Mouse (Mus musculus): Measurements from ENCODE around the gene Zfp61.
"Not testable (repeated sequence)": the region's sequence is repeated elsewhere in the genome, so short reads cannot be mapped to it uniquely, and the experiment has no call there.

The Zfp61 gene

DNA sequence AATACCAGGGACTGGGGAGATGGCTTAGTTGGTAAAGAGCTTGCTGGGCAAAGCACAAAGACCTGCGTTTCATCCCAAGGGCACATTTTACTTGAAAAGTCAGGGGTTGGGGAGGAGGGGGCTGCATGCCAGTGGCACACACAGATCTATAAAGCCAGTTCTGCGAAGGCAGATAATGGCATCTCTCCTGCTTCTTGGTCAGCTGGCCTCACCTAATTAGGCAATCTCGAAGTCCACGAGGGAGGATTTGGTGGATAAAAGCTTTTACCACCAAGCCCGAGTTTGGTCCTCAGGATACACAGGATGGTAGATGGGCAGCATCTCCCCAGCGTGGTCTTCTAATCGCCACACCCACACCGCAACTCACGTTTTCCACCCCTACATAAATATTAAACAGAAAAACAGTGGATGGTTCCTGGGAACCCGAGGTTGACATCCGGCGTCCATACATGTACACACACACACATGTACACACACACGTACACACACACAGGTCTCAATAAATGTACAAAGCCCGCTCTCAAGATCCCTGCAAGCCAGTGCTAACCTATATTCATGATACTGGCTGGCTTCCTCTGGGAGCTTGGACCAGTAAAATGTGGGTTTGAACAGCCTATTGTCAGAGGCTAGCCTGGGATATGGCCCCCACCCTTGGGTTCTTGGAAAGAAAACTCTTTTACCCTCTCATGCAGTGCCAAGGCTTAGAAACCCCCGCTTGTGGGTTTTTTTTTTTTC lies 3.5 kb downstream of the Zfp61 start:
- DNase-seq (ENCODE audit: low read depth, low spot score) = no peak

DNA sequence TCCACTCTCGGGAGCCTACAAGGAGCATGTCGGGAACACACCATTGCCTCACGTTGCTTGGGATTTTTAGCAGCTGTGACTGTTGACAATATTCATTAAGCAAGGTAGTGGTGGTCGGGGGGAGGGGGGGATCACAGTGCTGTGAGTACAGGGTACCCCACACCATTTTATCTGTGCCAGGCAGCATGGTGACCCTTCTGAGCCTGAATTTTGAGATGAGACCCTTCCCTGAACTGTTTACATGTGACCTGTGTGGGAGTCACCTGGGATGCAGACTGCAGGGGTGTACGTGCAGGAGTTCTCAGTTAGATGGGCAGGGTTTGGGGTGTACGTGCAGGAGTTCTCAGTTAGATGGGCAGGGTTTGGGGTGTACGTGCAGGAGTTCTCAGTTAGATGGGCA lies 4.6 kb downstream of the Zfp61 start:
- DNase-seq (ENCODE audit: low read depth, low spot score) = no peak

GRCm38 (mm10) chr7:24295376-24295775 lies 5.7 kb downstream of the Zfp61 start:
- DNase-seq (ENCODE audit: low read depth, low spot score) = no peak

- no peak for DNase-seq (ENCODE audit: low read depth, low spot score)
These were observed 6.3 kb downstream of the Zfp61 start for GRCm38 (mm10) chr7:24294763-24295162.

GRCm38 (mm10) chr7:24293061-24293851 lies 7.8 kb downstream of the Zfp61 start:
- DNase-seq (ENCODE audit: low read depth, low spot score) = no peak

DNA sequence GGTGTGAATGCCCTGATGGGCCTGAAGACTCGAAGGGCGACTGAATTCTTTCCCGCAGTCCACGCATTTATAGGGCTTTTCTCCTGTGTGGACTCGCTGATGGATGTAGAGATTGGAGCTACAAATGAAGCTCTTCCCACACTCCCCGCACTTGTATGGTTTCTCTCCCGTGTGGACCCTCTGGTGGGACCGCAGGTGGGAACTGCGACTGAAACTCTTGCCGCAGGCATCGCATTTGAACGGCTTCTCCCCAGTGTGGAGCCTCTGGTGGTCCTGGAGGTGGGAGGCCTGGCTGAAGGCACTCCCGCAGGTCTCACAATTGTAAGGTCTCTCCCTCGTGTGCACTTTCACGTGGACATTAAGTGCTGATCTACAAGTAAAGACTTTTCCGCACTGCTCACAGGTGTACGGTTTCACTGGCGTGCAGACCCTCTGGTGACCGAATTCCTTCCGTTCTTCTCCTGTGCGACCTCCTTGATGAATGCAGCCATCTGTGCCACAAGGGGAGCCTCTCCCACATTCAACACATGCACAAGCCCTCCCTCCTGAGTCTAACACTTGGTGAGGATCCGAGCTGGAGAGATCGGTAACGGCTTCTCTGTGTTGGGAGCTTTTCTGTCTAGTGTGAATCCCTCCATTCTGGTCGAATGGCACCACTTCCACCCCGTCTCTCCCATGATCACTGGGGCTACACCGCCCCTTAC lies 9.5 kb downstream of the Zfp61 start:
- no peak for DNase-seq (ENCODE audit: low read depth, low spot score)

DNA sequence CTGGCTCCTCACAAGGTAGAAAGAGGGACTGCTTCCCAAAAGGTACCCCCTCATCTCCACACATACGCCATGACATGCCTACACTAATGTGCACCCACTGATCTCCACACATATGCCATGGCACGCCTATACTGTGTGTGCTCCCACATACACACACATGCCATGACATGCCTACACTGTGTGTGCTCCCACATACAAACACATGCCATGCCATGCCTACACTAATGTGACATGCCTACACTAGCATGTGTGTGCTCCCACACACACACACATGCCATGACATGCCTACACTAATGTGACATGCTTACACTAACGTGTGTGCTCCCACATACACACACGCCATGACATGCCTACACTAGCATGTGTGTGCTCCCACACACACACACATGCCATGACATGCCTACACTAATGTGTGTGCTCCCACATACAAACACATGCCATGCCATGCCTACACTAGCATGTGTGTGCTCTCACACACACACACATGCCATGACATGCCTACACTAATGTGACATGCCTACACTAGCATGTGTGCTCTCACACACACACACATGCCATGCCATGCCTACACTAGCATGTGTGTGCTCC lies 10.8 kb downstream of the Zfp61 start:
- no peak for DNase-seq (ENCODE audit: low read depth, low spot score)

- no peak for DNase-seq (ENCODE audit: low read depth, low spot score)
These were observed 12.5 kb downstream of the Zfp61 start for GRCm38 (mm10) chr7:24288512-24288911.

- DNase-seq (ENCODE audit: low read depth, low spot score) = no peak
These were observed 13.4 kb downstream of the Zfp61 start for GRCm38 (mm10) chr7:24287670-24288069.

DNA sequence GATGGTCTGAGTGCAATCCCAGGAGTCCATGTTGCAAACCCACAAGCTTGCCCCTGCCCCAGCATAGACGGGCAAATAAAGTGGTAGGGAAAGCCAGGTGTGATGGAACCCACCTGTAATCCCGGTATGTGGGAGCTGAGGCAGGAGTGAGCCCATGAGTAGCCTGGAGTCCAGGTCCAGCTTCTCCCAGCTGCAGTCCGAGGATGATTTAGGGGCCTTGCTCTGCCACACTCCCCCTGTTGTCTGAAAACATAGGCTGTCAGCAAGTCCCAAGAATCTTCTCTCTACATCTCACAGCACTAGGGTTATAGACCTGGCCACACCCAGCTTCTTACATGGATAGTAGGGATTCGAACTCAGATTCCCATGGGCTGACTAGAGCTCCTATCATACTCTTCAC lies 14.1 kb downstream of the Zfp61 start:
- no peak for DNase-seq (ENCODE audit: low read depth, low spot score)

GRCm38 (mm10) chr7:24286090-24286489 lies 14.9 kb downstream of the Zfp61 start:
- no peak for DNase-seq (ENCODE audit: low read depth, low spot score)

- no peak for DNase-seq (ENCODE audit: low read depth, low spot score)
These were observed 20.2 kb downstream of the Zfp61 start for GRCm38 (mm10) chr7:24280858-24281145.

DNA sequence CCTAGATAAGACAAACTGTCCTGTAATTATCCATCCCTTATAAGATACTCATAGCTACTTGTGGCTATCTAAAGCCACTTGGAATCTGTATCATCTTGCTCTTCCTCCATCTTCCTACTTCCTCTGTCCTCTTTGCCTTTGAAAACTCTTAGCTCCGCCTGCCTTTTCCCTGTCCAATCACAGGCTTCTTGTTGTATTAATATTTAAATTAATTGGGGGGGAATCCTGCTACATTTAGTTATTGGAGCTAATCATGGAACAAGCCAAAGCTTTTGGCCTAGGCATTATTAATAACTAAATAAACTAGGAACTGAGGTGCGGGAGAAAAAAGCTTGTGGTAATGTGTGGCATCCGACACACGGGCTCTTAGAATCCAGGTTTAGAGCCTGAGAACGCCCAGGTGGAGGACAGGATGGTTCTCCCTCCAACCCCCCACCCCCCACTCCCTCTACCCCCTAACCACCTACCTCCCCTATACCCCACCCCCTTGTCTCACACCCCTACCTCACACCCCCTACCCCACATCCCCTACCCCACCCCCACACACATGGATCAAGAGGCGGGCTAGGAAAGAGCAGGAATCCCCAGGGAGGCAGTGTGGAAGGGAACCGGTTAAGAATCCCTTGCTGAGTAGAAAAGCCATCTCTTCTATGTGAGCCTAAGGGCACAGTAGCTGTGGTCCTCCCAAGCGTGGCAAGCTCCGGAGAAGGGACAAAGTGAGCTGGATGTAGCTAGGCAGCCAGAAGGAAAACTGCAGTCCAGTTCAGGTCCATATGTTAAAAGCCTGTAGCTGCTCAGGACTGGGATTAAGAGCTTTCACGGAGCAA lies 20.8 kb downstream of the Zfp61 start:
- DNase-seq (ENCODE audit: low read depth, low spot score) = no peak

DNA sequence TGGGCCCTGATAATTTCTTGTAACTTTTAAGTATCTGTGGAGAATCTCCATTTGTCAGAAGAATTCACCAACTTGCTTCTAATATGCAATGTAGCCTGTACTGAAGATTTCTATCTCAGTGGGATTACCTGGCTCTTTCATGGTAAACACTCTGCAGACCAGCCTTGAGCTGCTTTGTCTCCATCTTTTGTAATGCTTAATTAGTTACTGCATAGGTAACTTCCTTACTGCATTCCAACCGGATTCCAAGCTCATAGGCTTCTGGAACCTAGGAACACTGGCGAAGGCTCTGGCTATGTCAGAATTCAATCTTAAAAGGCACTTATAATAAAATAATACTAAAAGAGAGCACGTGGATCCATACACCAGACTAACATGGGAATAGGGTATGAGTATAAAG lies 22.3 kb downstream of the Zfp61 start:
- not testable (repeated sequence) for DNase-seq (ENCODE audit: low read depth, low spot score)

- DNase-seq (ENCODE audit: low read depth, low spot score) = no peak
These were observed 26.6 kb downstream of the Zfp61 start for GRCm38 (mm10) chr7:24274456-24274855.

DNA sequence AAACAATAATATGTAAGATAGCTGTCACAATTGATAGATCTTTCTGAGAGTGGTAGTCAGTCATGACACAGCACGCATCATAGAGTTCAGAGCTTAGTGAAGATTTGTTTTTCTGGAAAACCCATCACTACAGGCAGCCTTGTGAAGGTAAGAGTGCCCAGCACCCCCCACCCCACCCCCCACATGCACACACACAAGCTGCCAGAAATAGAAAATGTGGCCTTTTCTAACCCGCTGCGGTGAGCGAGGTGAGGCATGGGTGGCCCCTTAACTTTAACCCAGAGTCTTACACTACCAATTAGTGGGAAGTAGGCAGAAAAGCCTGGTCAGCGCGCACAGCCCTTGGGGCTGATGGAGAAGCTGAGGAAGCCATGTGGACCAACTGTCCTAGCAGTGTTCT lies 29.8 kb downstream of the Zfp61 start:
- DNase-seq (ENCODE audit: low read depth, low spot score) = no peak

GRCm38 (mm10) chr7:24270288-24270672 lies 30.8 kb downstream of the Zfp61 start, which contains the start of gene Zfp93:
Gene Zfp93 (plus strand): TSS chr7:24270420.
- no peak for DNase-seq (ENCODE audit: low read depth, low spot score)

DNA sequence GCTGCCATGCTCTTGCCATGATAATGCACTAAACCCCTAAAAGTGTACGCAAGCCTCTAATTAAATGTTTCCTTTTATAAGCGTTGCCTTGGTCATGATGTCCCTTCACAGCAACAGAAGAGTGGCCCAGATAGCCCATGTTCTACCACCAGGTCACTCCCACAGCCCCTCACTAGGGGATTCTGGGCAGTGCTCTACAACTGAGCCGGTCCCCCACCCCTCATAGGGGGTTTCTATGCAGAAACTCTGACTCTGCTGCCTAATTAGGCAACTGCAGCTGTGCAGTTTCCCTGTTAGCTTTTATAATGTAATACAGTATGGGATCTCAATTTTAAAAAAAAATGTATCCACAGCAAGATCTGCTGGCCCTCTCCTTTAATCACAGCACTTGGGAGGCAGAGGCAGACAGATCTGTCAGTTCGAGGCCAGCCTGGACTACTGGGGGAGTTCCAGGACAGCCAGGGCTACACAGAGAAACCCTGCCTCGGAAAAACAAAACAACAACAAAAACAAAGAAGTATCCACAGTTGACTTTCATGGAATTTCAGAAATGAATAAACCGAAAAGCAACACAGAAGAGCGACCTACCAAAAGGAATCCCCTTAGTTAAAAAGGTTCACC lies 31.3 kb downstream of the Zfp61 start:
- no peak for DNase-seq (ENCODE audit: low read depth, low spot score)

DNA sequence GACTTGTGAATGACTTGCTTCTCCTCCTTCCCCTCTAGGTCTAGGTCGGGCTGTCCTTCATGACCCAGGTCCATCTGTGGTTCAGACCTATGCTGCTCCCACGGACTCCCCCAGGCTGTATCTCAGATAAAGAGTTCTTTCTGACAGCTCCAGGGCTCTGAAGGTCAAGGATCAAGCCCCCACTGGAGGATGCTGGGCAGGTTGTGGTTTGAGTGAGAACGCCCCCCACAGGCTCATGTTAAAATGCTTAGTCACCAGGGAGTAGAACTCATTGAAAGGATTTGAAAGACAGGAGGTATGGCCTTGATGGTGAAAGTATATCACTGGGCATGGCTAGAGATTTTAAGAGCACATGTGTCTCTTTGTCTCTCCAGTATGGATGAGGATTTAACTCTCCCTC lies 31.8 kb downstream of the Zfp61 start:
- no peak for DNase-seq (ENCODE audit: low read depth, low spot score)

GRCm38 (mm10) chr7:24268176-24269155 lies 32.6 kb downstream of the Zfp61 start:
- DNase-seq (ENCODE audit: low read depth, low spot score) = no peak
